Mouse (Mus musculus) urinary bladder, postnatal 36 days (tissue): ENCODE measurements around the gene Tsc22d1.

Experiments used
- DNase-seq, 2 experiments: peaks; one replicate each; pipeline ENCODE4 v3.0.0; 2022; ENCODE audit warnings: low spot score in 2 of 2, mixed read lengths in 1 of 2

The Tsc22d1 gene

DNA sequence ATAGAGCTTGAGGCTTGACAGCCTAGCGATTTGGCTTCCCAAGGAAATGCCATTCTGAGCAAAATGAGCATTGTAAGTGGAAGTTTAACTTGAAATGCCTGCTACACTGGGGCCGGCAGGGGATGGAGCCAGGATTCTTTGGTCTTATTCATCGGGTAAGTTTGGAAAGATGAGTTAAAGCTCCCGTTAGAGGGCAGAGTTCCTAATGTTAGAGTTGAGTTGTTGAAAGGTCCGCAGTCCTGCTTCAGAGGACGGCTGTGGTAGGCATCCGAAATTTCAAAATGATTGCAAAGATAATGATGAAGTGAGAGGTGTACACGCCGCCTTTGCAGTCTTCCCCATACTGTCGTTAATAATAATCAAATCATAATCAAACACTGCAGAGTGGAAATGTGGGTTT lies 27.4 kb downstream of the Tsc22d1 start:
- DNase-seq, result no peak

DNA sequence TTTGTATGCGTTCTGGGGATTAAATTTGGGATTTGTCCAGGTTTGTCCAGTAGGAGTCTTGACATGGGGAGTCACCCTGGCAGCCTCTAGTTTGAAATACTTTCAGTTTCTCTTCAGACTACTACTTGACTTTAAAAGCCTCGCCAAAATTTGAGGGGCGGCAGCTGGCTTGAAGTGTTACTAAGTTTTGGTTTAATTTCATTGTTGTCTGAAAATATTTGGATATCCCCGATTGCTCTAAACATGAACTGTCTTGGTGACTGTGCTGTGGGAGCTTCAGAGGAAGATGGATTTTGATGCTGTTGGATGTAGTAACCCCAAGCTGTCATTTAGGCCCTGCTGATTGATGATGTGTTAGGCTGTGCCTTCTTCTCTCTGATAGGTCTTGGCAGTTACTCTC lies 34.2 kb downstream of the Tsc22d1 start:
- DNase-seq, result no peak

DNA sequence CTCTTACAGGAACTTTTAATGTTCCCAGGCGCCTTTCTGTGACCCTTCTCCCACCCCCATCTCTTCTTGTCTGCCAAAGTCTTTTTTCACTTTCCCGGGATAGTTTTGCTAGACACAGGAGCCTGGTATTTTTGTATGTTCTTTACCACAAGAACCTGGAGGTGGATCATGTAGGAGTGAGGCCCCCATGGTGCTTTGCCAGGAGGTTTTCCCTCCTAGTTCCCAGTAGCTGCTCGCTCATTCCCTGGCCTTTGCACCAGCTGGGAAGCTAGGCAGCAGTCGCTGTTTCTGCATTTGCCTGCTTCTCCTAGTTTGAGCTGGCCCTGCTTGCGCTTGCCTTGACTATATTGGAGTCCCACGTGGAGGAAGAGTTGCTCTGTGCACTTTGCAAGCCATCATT lies 36.2 kb downstream of the Tsc22d1 start:
- no peak for DNase-seq

- DNase-seq, result no peak
Observed at GRCm38 (mm10) chr14:76452751-76453360, 38.1 kb downstream of the Tsc22d1 start.

GRCm38 (mm10) chr14:76454673-76455072 lies 39.9 kb downstream of the Tsc22d1 start:
- DNase-seq, result no peak

DNA sequence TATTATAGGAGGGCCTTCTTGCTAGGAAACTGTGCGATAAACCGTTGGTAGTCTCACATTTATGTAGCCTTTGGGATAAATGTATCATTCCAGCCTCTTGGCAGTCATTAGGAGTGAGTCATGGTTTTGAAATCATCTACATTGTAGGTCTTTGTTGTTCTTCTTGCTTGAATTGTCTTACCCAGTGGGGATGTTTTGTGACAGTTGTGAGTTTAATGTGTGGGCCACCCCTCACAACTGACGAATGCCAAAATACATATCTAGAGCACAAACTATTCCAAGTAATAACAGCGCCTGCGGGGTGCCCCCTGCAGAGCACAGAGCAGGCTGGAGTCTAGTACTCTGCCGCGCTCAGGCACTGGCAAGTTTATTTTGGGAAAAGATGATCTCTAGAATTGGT lies 40.4 kb downstream of the Tsc22d1 start:
- no peak for DNase-seq

- DNase-seq, result no peak
Observed at GRCm38 (mm10) chr14:76457696-76458095, 42.9 kb downstream of the Tsc22d1 start.

DNA sequence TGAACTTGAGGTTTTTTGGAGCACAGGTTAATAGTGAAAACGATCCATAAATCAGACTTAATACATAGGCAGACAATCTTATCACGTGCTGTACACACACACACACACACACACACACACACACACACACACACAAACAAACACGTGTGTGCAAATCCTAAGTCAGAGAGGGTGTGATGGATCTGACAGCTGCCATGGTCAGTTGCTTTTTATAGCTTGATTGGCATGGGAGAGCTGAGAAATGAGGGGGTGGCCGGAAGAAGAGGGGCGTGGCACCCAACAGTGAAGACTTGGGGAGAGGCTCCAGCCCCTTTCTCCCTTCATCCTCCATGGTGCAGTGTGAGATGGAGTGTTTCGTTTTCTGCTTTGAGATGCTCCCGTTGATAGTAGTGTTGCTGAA lies 45.4 kb downstream of the Tsc22d1 start:
- no peak for DNase-seq

GRCm38 (mm10) chr14:76461182-76461775 lies 46.5 kb downstream of the Tsc22d1 start:
- DNase-seq, result no peak

DNA sequence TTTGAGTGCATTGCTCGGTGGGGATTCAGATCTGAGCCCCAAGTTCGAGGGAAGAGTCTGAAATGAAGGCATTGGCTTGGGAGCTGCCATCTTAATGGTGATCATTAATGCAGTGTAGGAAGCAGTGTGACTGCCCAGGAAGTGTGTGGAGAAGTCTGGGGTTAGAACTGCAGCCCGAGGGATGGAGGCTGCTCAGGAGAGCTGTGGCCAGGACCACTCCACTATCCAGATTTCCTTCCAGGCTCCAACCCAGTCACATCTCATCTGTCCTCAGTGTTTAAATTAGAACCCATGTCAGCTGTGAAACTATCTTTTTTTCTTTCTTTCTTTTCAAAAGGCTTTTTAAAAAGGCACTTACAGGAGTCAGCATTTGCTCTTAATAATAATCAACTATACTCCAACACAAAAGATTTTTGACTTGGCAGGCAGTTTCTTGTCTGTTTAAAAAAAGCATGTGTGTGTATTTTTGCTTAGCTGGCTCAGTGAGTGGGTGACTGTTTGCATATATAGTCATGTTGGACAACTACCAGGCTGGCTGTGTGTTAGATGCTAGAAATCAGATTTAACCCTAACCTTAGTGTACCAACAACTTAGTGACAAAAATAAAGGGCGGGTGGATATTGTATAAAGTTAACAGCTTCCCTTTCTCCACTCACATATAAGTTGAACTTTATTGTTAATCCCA lies 48.8 kb downstream of the Tsc22d1 start:
- no peak for DNase-seq

- no peak for DNase-seq
Observed at GRCm38 (mm10) chr14:76464967-76465366, 50.2 kb downstream of the Tsc22d1 start.

DNA sequence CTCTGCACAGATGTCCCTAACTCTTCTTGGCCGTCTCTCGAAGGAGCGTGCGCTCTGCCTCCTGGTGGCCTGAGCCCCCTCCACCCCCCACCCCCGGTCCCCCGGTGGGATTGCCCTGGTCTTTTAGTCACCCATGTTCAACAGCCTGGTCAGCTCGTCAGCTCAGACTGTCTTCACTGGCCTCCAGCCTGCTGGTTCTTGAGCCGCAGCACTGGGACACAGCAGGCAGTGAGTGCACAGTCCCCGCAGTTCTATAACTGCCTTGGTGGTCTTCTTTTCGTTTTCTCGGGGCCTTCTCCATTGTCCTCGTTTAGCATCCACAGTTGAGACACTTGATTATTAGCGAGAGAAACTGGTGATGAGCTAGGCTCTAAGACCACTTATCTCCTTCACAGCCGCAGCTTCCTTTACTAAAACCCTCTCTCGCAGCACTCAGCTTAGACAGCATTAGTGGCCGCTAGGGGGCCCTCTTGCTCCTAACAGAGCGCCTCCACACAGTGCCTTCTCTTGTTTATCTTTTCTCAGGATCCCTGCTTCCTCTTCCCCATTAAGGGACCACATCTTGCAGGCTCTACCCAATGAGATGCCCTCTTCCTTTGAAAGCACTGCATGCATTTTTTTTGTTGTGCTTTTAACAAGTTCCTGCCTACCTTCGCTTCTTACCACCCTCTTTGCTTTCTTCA lies 52.0 kb downstream of the Tsc22d1 start:
- DNase-seq, result peak; percentile 56 to 59

DNA sequence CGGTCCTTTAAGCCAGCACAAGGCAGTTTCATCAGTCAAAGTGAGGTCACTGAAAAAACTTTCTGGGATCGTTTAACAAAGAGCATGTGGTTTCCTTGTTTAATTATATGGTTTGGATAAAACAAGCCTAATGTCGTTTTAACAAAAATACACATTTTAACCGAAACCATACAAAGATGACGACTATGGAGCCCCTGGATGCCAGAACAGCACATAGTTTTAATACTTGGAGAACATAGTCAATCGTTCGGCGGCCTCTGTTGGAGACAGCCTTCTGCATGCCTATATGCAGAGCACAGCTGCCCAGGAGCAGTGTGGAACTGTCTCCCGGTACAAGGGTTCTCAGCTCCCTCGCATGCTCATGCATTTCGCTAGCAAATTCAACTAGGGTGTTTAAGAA lies 53.2 kb downstream of the Tsc22d1 start:
- no peak for DNase-seq

- no peak for DNase-seq
Observed at GRCm38 (mm10) chr14:76471301-76471700, 56.5 kb downstream of the Tsc22d1 start.

DNA sequence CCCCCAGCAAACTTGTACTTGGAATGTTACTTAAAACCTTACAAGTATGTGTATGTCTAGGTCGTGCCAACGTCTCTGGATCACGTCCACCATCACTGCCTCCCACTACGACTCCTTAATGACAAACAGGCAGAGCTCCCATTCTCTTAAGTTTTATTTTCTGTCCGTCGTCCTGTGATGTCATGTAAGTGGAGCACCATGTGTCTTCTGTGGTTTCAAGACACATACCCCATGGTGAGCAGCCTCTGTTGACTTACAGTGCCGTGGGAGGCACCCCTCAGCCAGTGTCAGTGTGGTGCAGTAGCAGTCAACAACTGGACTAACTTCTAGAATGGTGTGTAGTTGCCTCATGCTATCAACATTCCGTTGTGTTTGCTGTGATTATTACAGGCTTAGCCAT lies 57.7 kb downstream of the Tsc22d1 start:
- no peak for DNase-seq

DNA sequence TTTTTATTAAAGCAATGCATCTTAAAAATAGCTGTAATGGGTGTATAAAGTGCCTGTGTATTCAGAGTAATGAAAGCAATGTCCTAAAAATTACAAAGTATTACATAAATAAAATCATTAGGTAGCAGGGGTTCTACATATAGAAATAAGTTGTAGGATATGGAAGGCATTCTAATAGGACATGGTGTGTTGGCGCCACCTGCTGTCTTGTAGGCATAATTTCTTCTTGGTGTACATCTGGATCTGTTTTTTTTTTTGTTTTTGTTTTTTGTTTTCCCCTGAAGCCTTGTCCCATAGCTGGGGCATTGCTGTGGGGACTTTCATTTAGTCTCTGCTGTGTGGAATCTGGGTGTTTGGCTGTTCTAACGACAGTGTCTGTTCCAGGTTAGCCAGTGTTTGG lies 58.6 kb downstream of the Tsc22d1 start:
- DNase-seq, result peak; percentile 34 to 39

DNA sequence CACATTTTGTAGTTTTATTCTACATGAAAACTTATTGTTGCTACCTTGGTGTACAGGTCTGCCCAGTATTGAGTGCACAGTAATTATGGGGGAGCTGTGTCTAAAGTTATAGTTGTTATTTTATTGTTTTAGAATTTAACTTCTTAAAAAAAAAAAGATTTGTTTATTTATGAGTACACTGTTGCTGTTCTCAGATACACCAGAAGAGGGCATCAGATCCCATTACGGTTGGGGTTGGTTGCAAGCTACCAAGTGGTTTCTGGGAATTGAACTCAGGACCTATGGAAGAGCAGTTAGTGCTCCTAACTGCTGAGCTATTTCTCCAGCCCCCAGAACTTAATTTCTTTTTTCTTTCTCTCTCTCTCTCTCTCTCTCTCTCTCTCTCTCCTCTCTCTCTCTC lies 59.4 kb downstream of the Tsc22d1 start:
- DNase-seq, result no peak

GRCm38 (mm10) chr14:76476770-76477169 lies 62.0 kb downstream of the Tsc22d1 start:
- no peak for DNase-seq

DNA sequence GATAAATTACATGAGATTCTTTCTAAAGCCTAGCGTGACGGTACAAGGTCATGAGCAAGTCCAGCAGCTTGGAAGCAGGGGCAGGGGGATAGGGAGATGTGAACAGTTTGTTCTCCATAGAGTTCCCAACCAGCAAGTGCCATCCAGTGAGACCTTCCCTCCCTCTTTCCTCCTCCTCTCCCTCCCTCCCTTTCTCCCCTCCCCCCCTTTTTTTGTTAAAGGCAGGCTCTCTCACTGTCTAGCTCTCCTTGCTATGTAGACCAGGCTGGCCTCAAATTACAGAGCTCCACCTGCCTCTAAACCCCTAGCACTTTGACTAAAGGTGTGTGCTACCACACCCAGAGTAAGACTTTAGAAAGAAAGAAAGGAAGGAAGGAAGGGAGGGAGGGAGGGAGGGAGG lies 63.3 kb downstream of the Tsc22d1 start:
- DNase-seq, result no peak

DNA sequence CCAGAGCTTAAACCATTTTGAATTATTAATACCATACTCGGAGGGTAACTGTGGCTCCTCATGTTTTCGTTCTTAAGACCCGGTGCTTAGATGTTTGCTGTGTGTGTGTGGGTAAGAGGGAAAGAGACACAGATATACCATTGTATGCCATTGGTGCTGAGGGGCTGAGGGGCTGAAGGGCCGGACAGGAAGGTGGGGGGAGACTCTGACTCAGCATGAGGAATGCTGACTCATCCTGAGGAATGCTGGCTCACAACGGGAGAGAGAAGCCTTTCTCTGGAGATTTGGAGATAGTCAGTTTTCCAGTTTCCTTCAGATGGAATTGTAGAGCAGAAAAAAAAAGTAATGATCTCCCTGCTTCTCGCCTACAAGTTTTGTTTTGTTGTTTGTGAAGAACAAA lies 63.9 kb downstream of the Tsc22d1 start:
- no peak for DNase-seq

DNA sequence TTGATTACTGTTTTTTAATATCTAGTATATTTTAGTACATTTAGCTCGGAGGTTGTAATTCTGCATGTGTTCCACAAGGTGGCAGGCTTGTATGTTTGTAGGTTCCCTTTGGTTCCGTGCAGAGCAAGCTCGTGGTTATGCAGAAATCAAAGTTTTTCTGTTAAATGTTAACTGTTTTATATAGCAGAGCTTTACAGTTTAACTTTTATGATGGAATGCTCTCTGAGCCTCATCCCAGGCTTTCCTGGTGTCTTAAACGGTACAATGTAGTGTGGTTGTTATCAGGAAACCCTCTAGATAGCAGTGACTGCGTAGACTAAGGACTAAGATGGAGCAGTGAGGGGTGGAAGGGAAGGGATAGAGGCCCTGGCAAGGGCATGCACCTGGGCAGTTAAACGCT lies 65.1 kb downstream of the Tsc22d1 start:
- no peak for DNase-seq

GRCm38 (mm10) chr14:76480507-76480906 lies 65.7 kb downstream of the Tsc22d1 start:
- DNase-seq, result no peak

DNA sequence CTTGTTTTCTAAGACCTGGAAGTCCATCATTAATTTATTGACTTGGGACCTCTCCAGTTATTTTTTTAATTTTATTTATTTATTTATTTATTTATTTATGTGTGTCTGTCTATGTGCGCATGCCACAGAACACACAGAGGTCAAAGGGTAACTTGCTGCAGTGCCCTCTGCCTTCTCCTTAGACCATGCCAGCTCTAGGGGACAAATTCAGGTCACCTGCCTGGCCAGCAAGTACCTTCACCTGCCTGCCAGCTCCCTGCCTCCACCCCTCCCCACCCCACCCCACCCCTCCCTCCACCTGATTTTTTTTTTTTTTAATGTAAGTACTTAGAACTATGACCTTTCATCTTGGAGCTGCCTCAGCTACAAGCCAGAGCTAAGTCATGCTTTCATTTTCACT lies 68.9 kb downstream of the Tsc22d1 start:
- no peak for DNase-seq
